Mouse (Mus musculus) G1E (cell line): ENCODE results near the gene Pitpnc1.

Source experiments
- CTCF ChIP-seq: IDR thresholded peaks from 2 replicates; pipeline ENCODE4 v1.5.1; 2012; ENCODE audit warnings: low read depth, low read length, inconsistent platforms, mixed read lengths
- TAL1 ChIP-seq: conservative IDR thresholded peaks from 2 replicates; pipeline ENCODE4 v1.6.1; 2012; ENCODE audit warnings: low read depth, low read length, inconsistent platforms, mixed read lengths

- TF ChIP-seq CTCF (no peak), TAL1 (no peak)
These were observed 55.3 kb downstream of the Pitpnc1 start for GRCm38 (mm10) chr11:107414996-107415747.
